Mouse (Mus musculus) urinary bladder, postnatal 36 days (tissue): Measurements from ENCODE around the gene Epha2.
A peak's percentile ranks its signal among the peaks of the same experiment; 100 is the strongest.

Experiments used
- DNase-seq, 2 experiments: peaks; one replicate each; pipeline ENCODE4 v3.0.0; 2022; ENCODE audit warnings: low spot score in 2 of 2, mixed read lengths in 1 of 2

Gene Epha2

DNA sequence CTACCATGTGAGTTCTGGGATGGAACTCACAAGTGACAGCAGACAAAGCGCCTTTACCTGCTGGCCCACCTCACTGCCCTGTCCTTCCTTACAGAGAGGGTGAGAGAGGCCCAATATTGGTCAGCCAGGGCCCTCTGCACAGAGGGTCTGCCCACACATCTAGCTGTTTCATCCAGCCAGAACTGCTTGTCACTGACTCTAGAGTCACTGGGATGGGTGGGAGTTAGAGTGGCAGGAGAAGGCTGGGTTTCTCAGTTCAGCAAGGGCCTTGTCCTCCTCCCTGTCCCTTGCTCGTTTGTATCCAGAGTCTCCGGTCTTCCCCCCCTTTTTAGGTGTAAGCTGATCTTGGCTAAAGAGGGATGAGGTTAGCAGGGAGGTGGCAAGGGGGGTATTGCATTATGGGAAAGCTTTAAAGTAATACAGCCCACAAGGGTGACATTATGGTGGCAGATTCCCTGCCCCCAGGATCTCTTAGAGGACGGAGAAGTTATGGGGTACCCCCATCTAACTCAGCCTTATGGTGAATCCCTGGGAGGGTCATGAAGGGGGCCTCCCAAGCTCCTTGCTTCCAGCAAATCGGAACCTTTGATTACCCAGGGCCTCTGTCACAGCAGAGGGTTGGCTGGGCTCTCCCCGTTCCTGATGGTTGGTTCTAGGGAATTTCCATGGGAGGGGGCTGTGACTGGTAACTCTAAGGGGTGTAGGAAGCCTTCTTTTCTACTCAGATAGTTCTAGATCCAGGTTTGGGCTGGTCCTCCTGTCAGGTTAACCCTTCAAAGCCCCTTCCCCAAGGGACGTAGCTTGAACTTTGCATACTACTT lies 2.6 kb downstream of the Epha2 start:
- DNase-seq = no peak

DNA sequence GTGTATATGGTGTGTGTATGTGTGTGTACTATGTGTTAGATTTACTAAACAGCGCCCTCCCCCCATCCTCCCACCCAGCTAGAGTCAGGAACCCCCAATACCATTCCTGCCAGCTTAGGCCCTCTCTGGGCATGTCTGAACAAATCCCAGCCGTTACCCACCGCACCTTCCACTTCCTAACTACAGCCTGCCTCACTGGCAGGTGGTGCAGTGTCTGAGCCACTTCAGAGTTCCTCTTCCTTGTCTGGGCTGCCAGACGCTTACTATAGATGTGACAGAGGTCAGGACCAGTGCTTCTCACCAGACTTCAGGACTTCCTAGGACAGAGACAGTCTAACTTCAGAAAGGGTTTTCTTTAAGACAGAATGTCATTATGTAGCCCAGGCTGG lies 3.2 kb downstream of the Epha2 start:
- no peak for DNase-seq

DNA sequence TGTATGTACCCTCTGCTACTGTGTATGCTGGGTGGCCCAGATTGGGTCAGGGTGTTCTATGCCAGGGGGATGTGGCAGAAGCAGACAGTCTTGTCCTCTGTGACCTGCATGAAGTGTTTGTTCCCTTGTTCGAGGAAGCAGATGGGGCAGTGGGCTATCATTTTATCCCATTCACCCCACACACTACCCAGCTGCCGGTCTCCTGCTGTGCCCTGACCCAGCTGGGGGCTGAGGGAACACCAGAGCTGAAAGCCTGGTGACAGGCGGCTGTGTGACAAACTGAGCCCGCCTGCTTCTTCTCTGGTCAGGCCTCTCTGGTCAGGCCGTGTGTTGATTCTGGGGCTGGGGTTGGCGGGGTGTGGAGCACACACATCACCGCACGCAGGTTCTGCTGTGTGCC lies 5.0 kb downstream of the Epha2 start:
- no peak for DNase-seq

- DNase-seq = no peak
Observed at GRCm38 (mm10) chr4:141308381-141308780, 7.3 kb downstream of the Epha2 start.

- DNase-seq = no peak
Observed at GRCm38 (mm10) chr4:141308857-141309772, 8.1 kb downstream of the Epha2 start.

DNA sequence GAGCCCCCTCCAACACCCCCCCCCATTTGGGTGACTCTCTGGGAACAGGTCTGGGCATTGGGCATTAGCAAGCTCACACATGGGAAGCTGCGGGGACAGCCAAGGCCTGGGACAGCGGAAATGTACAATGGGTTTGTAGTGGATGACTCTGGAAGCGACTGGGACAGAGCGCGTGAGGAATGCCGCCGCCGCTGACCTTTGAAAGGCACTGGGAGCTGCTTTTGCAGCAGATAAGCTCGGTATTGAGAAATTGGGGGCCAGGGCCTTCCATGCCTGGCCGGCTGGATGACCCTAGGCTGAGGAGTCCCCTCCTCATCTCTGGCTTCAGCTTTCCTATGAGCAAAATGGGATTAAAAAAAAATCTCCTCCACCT lies 8.7 kb downstream of the Epha2 start:
- DNase-seq = no peak

DNA sequence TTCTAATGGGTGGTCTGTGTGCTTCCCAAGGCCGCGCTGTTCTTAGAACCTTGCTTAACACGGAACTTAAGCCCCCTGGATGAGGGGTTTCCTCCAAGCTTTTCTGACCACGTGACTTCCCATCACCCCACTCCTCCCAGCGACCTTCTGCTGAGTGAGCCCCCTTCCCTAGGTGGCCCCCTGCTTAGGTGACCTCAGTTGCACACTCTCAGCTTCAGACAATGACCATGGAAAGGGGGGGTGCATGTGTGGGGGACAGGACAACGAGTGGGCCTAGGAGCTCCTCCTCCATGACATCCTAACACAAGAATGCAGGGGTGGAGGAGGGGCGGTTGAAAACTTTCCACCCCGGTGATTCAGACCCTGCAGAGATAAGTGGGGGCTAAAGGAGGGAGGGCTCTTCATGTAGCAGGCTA lies 9.2 kb downstream of the Epha2 start:
- peak; percentile 62 to 65 for DNase-seq

DNA sequence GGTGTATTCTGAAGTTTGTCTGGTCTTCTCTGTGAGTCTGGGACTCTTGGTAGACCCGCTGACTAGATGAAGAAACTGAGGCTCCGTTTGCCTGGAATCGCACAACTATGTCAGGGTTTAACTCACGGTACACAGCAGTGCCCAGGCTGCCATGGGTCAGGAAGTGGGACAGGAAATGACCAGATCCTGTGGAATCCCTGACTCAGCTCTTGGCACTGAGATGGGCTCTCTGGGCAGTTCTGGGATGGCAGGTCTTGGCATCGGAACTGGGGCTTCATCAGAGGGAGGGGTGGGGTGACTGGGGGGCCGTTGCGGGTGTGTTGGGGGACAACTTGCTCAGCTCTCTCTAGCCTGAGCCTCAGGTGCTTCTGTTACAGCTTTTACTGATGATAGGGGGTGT lies 10.0 kb downstream of the Epha2 start:
- DNase-seq = peak in 1 of 2 experiments; percentile 52

GRCm38 (mm10) chr4:141311506-141311905 lies 10.5 kb downstream of the Epha2 start:
- no peak for DNase-seq

DNA sequence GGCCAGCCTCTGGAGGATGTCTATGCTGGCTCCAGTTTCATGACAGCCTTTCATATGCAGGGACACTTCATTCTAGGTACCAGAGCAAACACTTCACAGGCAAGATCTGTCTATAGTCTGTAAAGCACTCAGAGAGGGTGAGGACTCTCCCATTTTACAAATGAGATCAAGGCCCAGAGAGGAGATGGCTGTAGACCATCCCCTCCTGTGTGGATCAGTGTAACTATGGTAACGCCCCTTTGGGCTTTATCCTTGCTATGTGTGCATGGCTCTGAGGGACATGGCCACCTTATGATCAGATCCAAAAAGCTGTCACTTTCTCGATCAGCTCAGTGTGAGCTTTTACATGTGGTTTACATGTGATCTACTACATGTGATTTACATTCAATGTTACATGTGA lies 10.9 kb downstream of the Epha2 start:
- DNase-seq = no peak

DNA sequence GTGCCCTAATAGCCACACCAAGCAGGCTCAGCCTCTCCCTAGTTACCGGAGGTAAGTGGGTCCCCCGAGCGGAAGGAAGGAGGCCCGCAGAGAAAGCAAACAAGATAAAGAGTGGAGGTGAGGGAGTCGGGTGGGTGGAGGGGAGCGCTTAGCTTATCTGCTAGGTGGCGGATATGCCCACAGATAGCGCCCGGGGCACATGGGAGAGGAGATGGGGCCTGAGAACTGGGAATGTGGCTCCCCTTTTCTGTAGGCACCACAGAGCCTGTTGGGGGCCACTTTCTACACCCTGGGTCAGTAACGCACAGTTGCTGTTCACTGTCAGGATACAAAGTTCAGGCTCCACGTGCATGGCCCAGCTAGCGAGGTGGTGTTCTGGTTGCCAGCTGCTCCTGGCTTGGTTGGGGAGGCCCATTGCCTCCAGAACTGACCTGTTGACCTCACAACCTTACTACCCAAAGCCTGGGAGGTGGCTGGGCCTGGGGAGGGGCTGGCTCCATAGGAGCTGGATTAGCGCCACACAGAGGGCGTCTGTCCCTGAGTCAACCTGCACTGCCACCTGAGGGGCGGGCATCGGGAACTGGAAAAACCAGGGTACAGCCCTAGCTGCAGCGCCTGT lies 11.6 kb downstream of the Epha2 start:
- DNase-seq = peak; percentile 49 to 63

- no peak for DNase-seq
Observed at GRCm38 (mm10) chr4:141313481-141313880, 12.4 kb downstream of the Epha2 start.

GRCm38 (mm10) chr4:141313924-141314323 lies 12.9 kb downstream of the Epha2 start:
- DNase-seq = no peak

DNA sequence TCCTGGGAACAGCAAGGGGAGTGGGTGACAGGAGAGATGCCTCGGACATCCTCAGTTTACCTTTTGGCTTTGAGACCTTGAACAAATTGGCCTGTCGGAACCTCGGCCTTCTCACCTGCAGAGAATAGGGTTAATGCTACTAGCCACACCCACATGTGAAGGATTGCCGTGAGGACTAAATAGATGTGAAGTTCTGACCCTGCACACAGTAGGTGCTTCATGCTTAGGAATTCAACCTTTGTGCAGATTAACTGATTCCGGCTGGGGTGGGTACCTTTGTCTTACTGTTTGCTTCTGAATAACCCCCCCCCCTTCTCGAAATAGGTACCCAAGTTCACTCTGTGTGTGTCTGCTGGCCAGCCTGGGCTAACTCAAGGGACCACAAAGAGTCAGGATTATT lies 13.7 kb downstream of the Epha2 start:
- no peak for DNase-seq

GRCm38 (mm10) chr4:141316023-141316422 lies 15.0 kb downstream of the Epha2 start:
- no peak for DNase-seq

- DNase-seq = no peak
Observed at GRCm38 (mm10) chr4:141316498-141317180, 15.6 kb downstream of the Epha2 start.

DNA sequence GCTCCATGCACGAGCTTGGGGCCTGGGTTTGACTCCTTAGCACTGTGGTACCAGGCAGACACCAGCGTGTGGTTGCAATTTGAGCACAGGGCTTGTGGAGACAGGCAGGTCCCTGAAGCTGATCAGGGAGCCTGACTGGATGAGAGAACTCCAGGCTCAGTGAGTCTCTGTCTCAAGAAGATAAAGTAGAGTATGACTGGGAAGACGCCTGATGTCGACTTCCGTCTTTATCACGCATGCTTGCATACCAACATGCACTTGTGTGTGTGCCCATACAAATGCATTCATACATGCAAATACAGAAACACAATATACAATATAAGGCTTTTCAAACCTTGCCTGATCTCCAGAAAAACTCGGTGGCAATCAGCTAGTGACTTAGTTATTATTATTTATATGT lies 16.9 kb downstream of the Epha2 start:
- no peak for DNase-seq

- no peak for DNase-seq
Observed at GRCm38 (mm10) chr4:141322526-141322925, 21.5 kb downstream of the Epha2 start.

GRCm38 (mm10) chr4:141324771-141325191 lies 23.7 kb downstream of the Epha2 start:
- no peak for DNase-seq

GRCm38 (mm10) chr4:141325636-141326035 lies 24.6 kb downstream of the Epha2 start:
- no peak for DNase-seq

DNA sequence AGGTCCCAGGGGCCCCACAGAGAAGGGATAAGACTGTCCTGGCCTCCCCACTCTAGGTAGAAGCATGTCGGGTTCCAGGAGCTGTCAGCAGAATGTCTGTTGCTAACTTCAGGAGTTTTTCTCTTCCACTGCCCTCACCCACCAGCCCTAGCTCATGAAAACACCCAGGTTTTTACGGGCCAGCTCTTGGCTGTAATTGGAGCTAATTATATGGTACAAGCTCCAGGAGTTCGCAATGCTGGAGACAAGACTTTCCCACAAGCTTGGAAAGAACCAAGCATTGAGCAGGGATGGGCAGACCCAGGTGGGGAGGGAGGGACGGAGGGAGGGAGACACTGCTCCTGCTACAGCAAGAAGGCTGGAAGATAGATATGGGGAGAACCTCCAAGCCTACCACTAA lies 26.0 kb downstream of the Epha2 start:
- DNase-seq = no peak

DNA sequence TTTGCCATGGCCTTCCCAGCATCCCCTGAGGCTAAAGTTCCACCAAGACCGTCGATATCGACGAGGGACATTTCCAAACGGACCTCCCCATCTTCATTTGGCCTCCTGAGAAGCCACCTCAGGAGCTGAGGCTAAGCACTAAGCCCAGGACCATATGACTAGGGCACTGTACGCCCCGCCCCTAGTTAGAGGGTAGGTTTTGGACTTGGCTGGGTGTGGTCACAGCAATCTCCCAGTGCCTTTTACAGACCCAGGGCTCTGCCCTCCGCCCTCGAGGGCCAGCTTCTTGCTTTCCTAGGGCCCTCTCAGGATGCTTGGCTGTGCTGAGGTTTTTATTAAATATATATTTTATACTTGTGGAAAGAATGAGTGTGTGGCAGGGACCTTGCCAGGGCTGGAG lies 27.7 kb downstream of the Epha2 start:
- DNase-seq = no peak
